Comparison of ENCODE assay signal across 22 mouse cellular contexts in genomic region chr16:36813680-36814079, GRCm38 (mm10).
"Had no signal": no experiment of that assay in that cellular context is flagged by ENCODE, and none has a peak within 500 bp of the region (broad histone marks: within the 10 kb centered on the region; RNA-seq: fewer than 3 reads in every experiment).

No protein-coding gene starts in this region.

- H3K9me3 ChIP-seq: limb, embryonic 10.5 days; limb, embryonic 13.5 days; megakaryocyte, embryonic 14.5 days; midbrain, embryonic 12.5 days; midbrain, embryonic 15.5 days; neural tube, embryonic 12.5 days; neural tube, embryonic 15.5 days; stomach, embryonic 15.5 days had no signal

- H3K27ac ChIP-seq: limb, embryonic 10.5 days; limb, embryonic 13.5 days; macrophage; midbrain, embryonic 12.5 days; midbrain, embryonic 15.5 days; neural tube, embryonic 12.5 days; neural tube, embryonic 15.5 days; stomach, embryonic 15.5 days had no signal

- H3K9ac ChIP-seq: limb, embryonic 13.5 days; lung, embryonic 14.5 days; midbrain, embryonic 12.5 days; midbrain, embryonic 15.5 days; neural tube, embryonic 12.5 days; neural tube, embryonic 15.5 days; stomach, embryonic 15.5 days had no signal

- DNase-seq: kidney, adult 18-20 months; kidney, adult 9 months; kidney, postnatal 14 days; kidney, postnatal 4 days; layer of hippocampus, adult 9-11 months; lung, embryonic 14.5 days; retina, postnatal 1 day; right cerebral cortex, postnatal 25 days; thymus, adult 18-20 months; thymus, postnatal 36 days had no signal

- H3K27me3 ChIP-seq: limb, embryonic 13.5 days; midbrain, embryonic 12.5 days; midbrain, embryonic 15.5 days; neural tube, embryonic 12.5 days; neural tube, embryonic 15.5 days; stomach, embryonic 15.5 days had no signal

- ATAC-seq: inflammation-experienced regulatory T-cells, adult 6 months; intestine, embryonic 16.5 days; lung, postnatal 0 days; midbrain, embryonic 15.5 days had no signal

- H3K4me1 ChIP-seq: limb, embryonic 10.5 days; limb, embryonic 13.5 days; megakaryocyte, embryonic 14.5 days; midbrain, embryonic 12.5 days; midbrain, embryonic 15.5 days; neural tube, embryonic 12.5 days; neural tube, embryonic 15.5 days; stomach, embryonic 15.5 days had no signal

- H3K4me2 ChIP-seq: limb, embryonic 13.5 days; lung, embryonic 14.5 days; midbrain, embryonic 12.5 days; midbrain, embryonic 15.5 days; neural tube, embryonic 12.5 days; neural tube, embryonic 15.5 days; stomach, embryonic 15.5 days had no signal

- H3K36me3 ChIP-seq: limb, embryonic 10.5 days; limb, embryonic 13.5 days; midbrain, embryonic 12.5 days; midbrain, embryonic 15.5 days; neural tube, embryonic 12.5 days; neural tube, embryonic 15.5 days; stomach, embryonic 15.5 days had no signal

- H3K4me3 ChIP-seq: limb, embryonic 10.5 days; limb, embryonic 13.5 days; megakaryocyte, embryonic 14.5 days; midbrain, embryonic 12.5 days; midbrain, embryonic 15.5 days; neural tube, embryonic 12.5 days; neural tube, embryonic 15.5 days; stomach, embryonic 15.5 days had no signal
